Mouse (Mus musculus): ENCODE measurements around the gene Zcchc24. TPM values are rescaled to one million over a fixed set of nuclear protein-coding genes. Genes with fewer than 3 reads are reported as not detected.
A peak's percentile ranks its signal among the peaks of the same experiment; 100 is the strongest.

Zcchc24 gene
- polyA plus RNA-seq, 3 experiments from 2014 or later, result 0.11 to 0.28 (median 0.23) TPM

GRCm38 (mm10) chr14:25713443-25713842, 55.4 kb downstream of the Zcchc24 start:
- ATAC-seq, result no peak

- no peak for ATAC-seq
Measured at GRCm38 (mm10) chr14:25711602-25712001, 57.2 kb downstream of the Zcchc24 start.

GRCm38 (mm10) chr14:25711177-25711576, 57.7 kb downstream of the Zcchc24 start:
- ATAC-seq, result no peak

GRCm38 (mm10) chr14:25710681-25711080, 58.2 kb downstream of the Zcchc24 start:
- no peak for ATAC-seq

GRCm38 (mm10) chr14:25710073-25710472, 58.8 kb downstream of the Zcchc24 start:
- no peak for ATAC-seq

- no peak for ATAC-seq
Measured at GRCm38 (mm10) chr14:25708917-25709316, 59.9 kb downstream of the Zcchc24 start.

GRCm38 (mm10) chr14:25708451-25708850, 60.4 kb downstream of the Zcchc24 start:
- no peak for ATAC-seq

- no peak for ATAC-seq
Measured at GRCm38 (mm10) chr14:25707691-25708181, 61.1 kb downstream of the Zcchc24 start.

GRCm38 (mm10) chr14:25701986-25702385, 66.9 kb downstream of the Zcchc24 start:
- peak; percentile 70 for ATAC-seq

GRCm38 (mm10) chr14:25696356-25696755, 72.5 kb downstream of the Zcchc24 start:
- no peak for ATAC-seq

GRCm38 (mm10) chr14:25695059-25695458, 73.8 kb downstream of the Zcchc24 start:
- no peak for ATAC-seq

- ATAC-seq, result no peak
Measured at GRCm38 (mm10) chr14:25694569-25694897, 74.3 kb downstream of the Zcchc24 start.

- ATAC-seq, result peak; percentile 92
Measured at GRCm38 (mm10) chr14:25693888-25694568, 74.8 kb downstream of the Zcchc24 start, which contains the start of gene Ppif. Gene Ppif, plus strand, starts transcription at chr14:25694154.

GRCm38 (mm10) chr14:25693271-25693887, 75.5 kb downstream of the Zcchc24 start:
- no peak for ATAC-seq

- no peak for ATAC-seq
Measured at GRCm38 (mm10) chr14:25686983-25687901, 81.6 kb downstream of the Zcchc24 start.

GRCm38 (mm10) chr14:25686216-25686945, 82.5 kb downstream of the Zcchc24 start:
- ATAC-seq, result no peak

GRCm38 (mm10) chr14:25682020-25682419, 86.8 kb downstream of the Zcchc24 start:
- no peak for ATAC-seq

- ATAC-seq, result no peak
Measured at GRCm38 (mm10) chr14:25679625-25680024, 89.2 kb downstream of the Zcchc24 start.

- no peak for ATAC-seq
Measured at GRCm38 (mm10) chr14:25667587-25667986, 101.3 kb downstream of the Zcchc24 start.

- ATAC-seq, result no peak
Measured at GRCm38 (mm10) chr14:25666668-25667376, 102.0 kb downstream of the Zcchc24 start.

GRCm38 (mm10) chr14:25665314-25665970, 103.4 kb downstream of the Zcchc24 start:
- ATAC-seq, result no peak
